Mouse (Mus musculus): Measurements from ENCODE around the gene Lrfn1.

- no peak for TF ChIP-seq POLR2A (IDR thresholded peaks at IDR 0.05; ENCODE audit: low read depth, low read length)
- no peak for TF ChIP-seq CTCF (conservative IDR thresholded peaks at IDR 0.05; ENCODE audit: insufficient read depth, insufficient read length, low read depth, low read length)
These were observed 36.3 kb downstream of the Lrfn1 start for GRCm38 (mm10) chr7:28488030-28488491.
